Mouse (Mus musculus) layer of hippocampus, postnatal 10 days (tissue): Measurements from ENCODE around the gene Sdc1. TPM values are rescaled to one million over a fixed set of nuclear protein-coding genes. Genes with fewer than 3 reads are reported as not detected.

Experiments
- DNase-seq, 2 experiments: peaks; one replicate each; pipeline ENCODE4 v3.0.0; 2021; ENCODE audit warnings: low spot score in 2 of 2
- total RNA-seq, 2 experiments: library from RNA; stranded (reverse); gene quantifications; 2 replicates each; pipeline ENCODE4 v1.2.3; 2021

Gene Sdc1
- total RNA-seq, 2 experiments from 2014 or later, result 4.8 to 5.2 TPM

GRCm38 (mm10) chr12:8781681-8782378 is 10.7 kb downstream of the Sdc1 start:
- no peak for DNase-seq

- DNase-seq, result no peak
Observed at GRCm38 (mm10) chr12:8782565-8782964, 11.4 kb downstream of the Sdc1 start.

GRCm38 (mm10) chr12:8784189-8784588 is 13.1 kb downstream of the Sdc1 start:
- no peak for DNase-seq

- DNase-seq, result no peak
Observed at GRCm38 (mm10) chr12:8786476-8786875, 15.4 kb downstream of the Sdc1 start.

GRCm38 (mm10) chr12:8786984-8787730 is 16.0 kb downstream of the Sdc1 start:
- no peak for DNase-seq

- DNase-seq, result no peak
Observed at GRCm38 (mm10) chr12:8788469-8788868, 17.3 kb downstream of the Sdc1 start.

- no peak for DNase-seq
Observed at GRCm38 (mm10) chr12:8790615-8791014, 19.5 kb downstream of the Sdc1 start.

- DNase-seq, result no peak
Observed at GRCm38 (mm10) chr12:8793410-8794051, 22.4 kb downstream of the Sdc1 start.

- DNase-seq, result no peak
Observed at GRCm38 (mm10) chr12:8797936-8798335, 26.8 kb downstream of the Sdc1 start.

GRCm38 (mm10) chr12:8798486-8799020 is 27.4 kb downstream of the Sdc1 start:
- no peak for DNase-seq

- no peak for DNase-seq
Observed at GRCm38 (mm10) chr12:8803421-8804076, 32.4 kb downstream of the Sdc1 start.

GRCm38 (mm10) chr12:8804077-8804456 is 32.9 kb downstream of the Sdc1 start:
- no peak for DNase-seq

- no peak for DNase-seq
Observed at GRCm38 (mm10) chr12:8804934-8805722, 34.0 kb downstream of the Sdc1 start.

GRCm38 (mm10) chr12:8809086-8809485 is 38.0 kb downstream of the Sdc1 start:
- DNase-seq, result no peak

GRCm38 (mm10) chr12:8809626-8810025 is 38.5 kb downstream of the Sdc1 start:
- no peak for DNase-seq

GRCm38 (mm10) chr12:8810966-8811365 is 39.8 kb downstream of the Sdc1 start:
- DNase-seq, result no peak

GRCm38 (mm10) chr12:8811441-8811871 is 40.3 kb downstream of the Sdc1 start:
- DNase-seq, result no peak

GRCm38 (mm10) chr12:8811894-8812560 is 40.9 kb downstream of the Sdc1 start:
- DNase-seq, result no peak

- peak; percentile 7 to 26 for DNase-seq
Observed at GRCm38 (mm10) chr12:8817467-8818232, 46.5 kb downstream of the Sdc1 start.
